Mouse (Mus musculus) kidney, adult 18-20 months (tissue): ENCODE results near the gene Nrxn2.

Source experiments
- DNase-seq: peaks from one replicate; pipeline ENCODE4 v3.0.0; 2021

The Nrxn2 gene

DNA sequence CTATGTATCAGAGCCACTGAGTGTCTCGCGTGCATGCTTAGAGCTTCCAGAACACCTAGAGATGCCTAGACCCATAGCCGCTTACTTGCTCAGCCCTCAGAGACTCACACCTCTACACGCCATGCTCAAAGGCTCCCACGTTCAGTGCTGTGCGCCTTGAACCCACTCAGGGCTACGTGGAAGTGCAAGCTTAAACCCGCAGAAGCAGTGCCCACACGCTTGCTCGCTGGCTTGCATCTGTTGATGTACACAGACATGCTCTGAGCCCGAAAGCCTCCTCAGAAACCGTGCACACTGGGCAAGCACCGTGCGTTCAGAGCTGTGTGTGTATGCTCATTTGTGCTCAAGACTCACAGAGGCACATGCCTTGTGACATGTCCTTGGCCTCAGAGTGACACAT is 103.8 kb downstream of the Nrxn2 start:
- DNase-seq: no peak

DNA sequence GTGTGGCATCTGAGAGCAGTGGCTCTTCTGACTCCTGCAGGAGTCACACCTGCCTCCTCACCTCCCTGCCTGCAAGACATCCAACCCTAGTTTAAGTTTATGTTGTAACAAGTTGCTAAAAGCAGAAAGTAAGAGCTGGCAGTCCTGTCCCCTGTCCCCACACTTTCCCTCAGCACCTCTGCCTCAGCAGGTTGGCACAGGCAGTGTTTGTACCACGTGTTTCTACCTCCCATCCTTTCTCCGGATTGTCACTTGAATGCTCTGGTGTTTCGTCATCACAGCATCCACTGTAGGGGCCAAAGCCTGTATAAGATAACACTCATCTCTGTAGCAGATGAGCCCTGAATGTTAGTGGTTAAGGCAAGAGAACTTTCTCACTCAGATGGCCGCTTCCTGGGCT is 106.5 kb downstream of the Nrxn2 start:
- no peak for DNase-seq

- no peak for DNase-seq
These were observed 107.5 kb downstream of the Nrxn2 start for GRCm38 (mm10) chr19:6526010-6526409.

- DNase-seq: no peak
These were observed 108.9 kb downstream of the Nrxn2 start for GRCm38 (mm10) chr19:6527439-6527838.

GRCm38 (mm10) chr19:6527839-6528531 is 109.5 kb downstream of the Nrxn2 start:
- DNase-seq: no peak

DNA sequence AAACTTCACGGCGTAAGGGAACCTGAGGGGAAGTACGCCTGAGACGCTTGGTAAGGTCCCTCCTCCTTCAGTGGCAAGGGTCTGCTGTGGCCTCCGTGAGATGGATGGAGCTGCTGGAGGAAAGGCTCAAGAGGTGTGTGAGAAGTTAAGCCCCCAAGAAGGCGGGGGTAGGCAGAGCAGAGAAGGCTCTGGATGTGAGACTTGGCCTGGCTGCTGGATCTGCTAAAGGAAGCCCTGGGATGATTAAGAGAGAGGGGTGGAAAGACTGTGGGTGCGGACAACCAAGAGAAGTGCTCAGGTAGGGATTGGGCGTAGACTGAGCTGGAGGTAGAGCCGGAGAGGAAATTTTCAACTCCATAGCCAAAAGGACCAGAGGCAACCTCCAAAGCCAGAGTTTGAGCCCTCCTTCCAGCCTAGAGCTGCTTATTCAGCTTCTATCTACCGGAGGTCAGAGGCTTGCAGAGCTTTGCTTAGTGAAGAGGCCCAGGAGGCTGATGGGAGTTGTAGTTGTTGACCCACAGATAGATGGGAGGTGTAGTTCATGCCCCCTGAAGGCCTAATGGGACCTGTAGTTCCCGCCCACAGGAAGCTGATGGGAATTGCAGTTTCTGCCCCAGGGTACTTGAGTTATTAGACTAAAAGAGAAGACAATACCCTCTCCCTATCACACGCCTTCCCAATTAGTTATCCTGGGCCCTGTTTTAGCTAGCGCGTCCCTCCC is 110.9 kb downstream of the Nrxn2 start:
- DNase-seq: no peak

DNA sequence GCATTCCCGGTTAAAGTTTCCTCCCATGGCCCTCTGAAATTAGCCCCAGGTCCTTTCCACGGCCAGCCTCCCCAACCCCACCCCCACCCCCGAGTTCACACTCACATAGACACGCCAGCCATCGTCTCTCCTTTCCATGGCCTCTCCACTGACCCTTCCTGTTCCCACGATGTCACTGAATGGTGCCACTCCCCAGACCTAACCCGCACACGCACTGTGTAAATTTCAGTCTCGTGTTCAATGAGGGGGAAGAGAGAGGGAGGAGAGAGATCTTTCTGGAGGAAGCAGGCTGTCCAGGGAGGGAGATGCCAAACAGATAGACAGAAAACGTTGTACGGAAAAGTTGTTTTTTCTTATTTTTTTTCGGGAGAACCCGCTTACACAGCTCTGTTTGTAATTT is 111.8 kb downstream of the Nrxn2 start:
- DNase-seq: no peak

DNA sequence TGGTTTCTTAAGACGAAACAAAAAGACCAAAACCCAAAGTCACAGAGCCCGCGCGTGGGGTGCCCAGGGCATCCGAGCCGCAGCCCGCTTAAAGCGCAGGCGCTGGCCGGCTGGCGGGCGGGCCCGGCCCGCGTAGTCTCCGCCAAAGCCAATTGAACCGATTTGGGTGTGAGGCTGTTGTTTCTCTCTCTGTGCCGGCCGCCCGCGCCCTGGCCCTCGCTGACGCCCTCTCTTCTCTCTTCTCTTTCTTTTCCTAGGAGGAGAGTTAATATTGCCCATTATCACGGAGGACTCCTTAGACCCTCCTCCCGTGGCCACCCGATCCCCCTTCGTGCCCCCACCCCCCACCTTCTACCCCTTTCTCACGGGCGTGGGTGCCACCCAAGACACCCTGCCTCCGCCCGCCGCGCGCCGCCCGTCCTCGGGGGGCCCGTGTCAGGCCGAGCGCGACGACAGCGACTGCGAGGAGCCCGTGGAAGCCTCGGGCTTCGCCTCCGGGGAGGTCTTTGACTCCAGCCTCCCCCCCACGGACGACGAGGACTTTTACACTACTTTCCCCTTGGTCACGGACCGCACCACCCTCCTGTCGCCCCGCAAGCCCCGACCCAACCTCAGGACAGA is 112.6 kb downstream of the Nrxn2 start:
- no peak for DNase-seq

DNA sequence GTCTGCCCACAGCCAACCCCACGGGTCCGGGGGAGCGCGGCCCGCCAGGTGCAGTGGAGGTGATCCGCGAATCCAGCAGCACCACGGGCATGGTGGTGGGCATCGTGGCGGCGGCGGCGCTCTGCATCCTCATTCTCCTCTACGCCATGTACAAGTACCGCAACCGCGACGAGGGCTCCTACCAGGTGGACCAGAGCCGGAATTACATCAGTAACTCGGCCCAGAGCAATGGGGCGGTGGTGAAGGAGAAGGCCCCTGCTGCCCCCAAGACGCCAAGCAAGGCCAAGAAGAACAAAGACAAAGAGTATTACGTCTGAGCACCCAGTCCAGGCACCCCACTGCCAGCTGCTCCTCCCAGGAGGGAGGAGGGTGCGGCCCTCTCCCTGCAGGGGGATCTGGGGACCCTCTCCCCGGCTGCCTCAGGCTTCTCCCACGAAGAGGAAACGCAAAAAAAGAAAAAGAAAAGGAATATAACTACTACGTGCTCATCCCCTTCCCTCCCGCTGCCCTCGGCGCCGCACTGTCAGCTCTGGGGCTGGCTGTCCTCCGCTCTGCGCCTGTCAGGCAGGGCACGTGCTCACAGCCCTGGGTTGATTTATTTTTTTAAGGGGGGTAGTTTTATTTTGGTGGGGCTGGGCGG is 113.4 kb downstream of the Nrxn2 start:
- peak; percentile 55 for DNase-seq

DNA sequence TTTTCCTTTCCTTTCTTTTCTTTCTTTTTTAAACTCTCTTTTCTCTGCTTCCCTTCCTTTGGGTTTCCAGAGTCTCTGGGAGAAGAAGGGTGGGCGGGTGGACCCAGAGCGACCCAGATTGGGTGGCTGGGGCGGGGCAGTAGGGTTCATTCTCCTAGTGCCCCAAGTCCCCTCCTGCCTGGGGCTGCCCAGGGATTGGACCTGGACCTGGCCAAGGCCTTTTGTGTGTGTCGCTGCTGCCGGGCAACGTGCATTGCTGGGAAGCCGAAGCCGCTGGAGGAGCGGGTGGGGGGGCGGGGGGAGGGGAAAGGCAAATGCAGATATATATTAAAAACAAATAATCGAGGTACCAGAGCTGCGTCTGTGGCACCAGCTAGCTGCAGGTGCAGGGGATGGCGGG is 114.1 kb downstream of the Nrxn2 start:
- no peak for DNase-seq

- peak; percentile 59 for DNase-seq
These were observed 115.0 kb downstream of the Nrxn2 start for GRCm38 (mm10) chr19:6533290-6534117.

DNA sequence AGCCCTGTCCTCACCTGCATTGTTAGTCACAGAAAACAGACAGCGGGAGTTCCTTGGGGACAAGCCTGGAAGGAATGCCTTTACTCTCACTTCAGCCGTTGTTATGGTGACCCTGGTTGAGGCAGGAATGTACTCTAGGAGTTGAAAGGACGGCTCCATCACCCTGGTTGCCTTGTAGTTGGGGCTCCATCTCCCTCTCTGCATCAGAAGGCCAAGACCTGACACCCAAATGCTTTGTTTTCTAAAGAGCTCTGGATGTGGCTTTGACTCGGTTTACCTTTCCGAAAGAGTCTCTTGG is 115.5 kb downstream of the Nrxn2 start:
- DNase-seq: no peak

GRCm38 (mm10) chr19:6536201-6536600 is 117.7 kb downstream of the Nrxn2 start:
- DNase-seq: no peak

GRCm38 (mm10) chr19:6536696-6537095 is 118.2 kb downstream of the Nrxn2 start:
- DNase-seq: no peak

DNA sequence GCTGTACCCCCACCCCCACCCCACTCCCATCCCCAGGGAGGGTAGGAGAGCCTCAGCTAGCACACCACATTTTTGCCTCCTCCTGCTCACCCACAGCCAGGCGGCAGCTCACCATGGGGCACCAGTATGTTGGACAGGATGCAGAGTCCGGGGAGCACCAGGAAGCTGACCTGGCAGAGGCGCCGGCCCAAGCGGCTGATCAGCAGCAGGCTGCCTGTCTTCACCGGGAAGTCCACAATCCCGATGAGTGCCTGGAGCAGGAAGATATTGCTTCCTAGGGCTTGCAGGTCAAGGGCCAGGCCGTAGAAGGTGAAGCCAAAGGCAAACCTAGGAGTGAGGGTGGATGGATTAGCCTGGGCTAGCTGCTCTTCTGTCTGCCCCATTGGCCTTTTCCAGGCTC is 119.0 kb downstream of the Nrxn2 start:
- no peak for DNase-seq

DNA sequence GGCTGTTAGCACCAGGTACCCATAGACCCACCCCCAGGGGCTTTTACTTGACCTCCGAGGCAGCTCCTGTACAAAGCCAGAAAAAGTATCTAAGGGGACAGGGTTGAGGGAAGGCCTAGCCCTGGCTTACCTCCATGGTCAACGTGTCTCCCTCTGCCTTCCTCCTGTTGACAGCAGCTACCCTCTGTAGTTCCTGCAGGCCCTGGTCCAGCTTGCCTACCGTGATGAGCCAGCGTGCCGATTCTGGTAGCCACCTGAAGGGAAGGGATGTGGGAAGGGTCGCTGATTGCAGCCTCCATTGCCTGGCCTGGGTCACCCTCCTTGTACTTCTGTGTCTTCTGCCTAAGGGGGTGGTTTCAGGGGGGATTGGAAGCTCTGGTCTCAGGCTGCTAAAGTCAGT is 120.0 kb downstream of the Nrxn2 start:
- DNase-seq: no peak

GRCm38 (mm10) chr19:6539592-6539991 is 121.1 kb downstream of the Nrxn2 start:
- DNase-seq: no peak

- no peak for DNase-seq
These were observed 121.7 kb downstream of the Nrxn2 start for GRCm38 (mm10) chr19:6540191-6540590.

DNA sequence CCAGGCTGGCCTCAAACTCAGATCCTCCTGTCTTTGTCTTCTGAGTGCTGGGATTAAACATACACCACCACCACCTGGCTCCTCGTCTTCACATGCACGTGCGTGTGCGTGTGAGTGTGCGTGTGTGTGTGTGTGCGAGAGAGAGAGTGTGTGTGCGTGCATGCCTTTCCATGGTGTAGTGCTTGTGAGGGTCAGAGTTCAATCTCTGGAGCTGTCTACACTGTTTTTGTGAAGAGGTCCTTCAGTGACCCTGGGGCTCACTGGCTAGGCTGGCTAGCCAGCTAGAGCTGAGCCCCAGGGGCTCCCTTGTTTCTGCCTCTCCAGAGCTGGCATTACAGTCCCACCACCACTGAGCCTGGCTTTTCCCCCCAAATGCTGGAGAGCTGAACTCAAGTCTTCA is 123.0 kb downstream of the Nrxn2 start:
- DNase-seq: no peak

DNA sequence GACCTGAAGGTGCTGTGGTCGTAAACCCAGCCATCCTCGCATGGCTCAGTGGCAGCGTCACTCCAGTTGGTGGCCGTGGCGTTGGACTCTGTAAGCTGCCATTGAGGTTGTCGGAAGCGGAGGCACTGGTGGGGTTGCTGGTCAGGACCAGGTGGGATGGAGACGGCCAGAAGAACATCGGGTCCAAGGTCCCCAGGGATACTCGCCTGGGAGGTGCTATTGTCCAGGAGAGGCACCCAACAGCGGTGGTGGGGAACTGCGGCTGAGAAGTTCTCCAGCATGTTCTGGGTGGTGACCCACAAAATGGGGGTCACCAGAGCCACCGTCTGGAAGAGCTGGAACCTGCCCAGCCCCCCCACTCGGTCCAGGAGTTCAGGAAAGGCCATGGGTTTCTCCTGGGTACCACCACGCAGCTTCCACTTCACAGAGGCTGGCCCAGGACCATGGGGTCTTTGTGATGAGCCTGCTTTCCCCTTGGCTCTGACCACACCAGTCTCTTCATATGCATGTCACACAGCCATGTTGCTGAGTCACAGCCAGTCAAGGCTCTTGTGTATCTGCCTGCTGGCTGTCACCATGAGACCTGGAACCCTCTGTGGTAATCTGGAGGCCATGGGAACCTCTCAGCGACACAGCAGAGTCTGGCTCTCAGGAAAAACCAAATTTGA is 124.0 kb downstream of the Nrxn2 start, which contains the start of gene Slc22a12:
TSS of gene Slc22a12 (minus strand) at position 666 of the 668 bp plus-strand sequence.
- no peak for DNase-seq

DNA sequence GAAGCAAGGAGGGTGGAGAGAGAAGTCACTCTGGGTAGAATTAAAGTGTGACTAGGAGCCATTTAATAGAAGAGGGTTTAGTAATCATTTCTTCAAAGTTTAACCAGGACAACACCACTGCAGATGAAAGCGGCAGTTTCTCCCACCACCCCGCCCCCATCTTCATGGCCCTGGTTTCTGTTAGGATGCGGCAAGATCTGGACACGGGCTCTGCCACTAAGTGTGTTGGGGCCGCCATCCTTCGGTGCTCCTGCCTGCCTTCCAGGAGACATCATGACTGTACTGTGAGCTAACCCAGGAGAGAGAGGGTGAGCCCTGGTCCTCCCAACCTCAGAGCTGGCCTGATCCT is 124.5 kb downstream of the Nrxn2 start:
- peak; percentile 64 for DNase-seq

- no peak for DNase-seq
These were observed 125.0 kb downstream of the Nrxn2 start for GRCm38 (mm10) chr19:6543518-6543917.
